Mouse (Mus musculus) thymus, adult 18-20 months (tissue): ENCODE results near the gene Epha5.

ENCODE experiments used
- DNase-seq, 2 experiments: peaks; one replicate each; pipeline ENCODE4 v3.0.0; 2022; ENCODE audit warnings: mixed read lengths in 2 of 2

Epha5 gene

GRCm38 (mm10) chr5:84298878-84299736 lies 118.1 kb downstream of the Epha5 start:
- DNase-seq = no peak

- no peak for DNase-seq
These were observed 127.7 kb downstream of the Epha5 start for GRCm38 (mm10) chr5:84289429-84289977.

- no peak for DNase-seq
These were observed 135.7 kb downstream of the Epha5 start for GRCm38 (mm10) chr5:84281290-84282017.

- no peak for DNase-seq
These were observed 140.2 kb downstream of the Epha5 start for GRCm38 (mm10) chr5:84276996-84277395.

- no peak for DNase-seq
These were observed 151.8 kb downstream of the Epha5 start for GRCm38 (mm10) chr5:84265407-84265806.

GRCm38 (mm10) chr5:84263999-84264398 lies 153.2 kb downstream of the Epha5 start:
- no peak for DNase-seq

GRCm38 (mm10) chr5:84229971-84230370 lies 187.2 kb downstream of the Epha5 start:
- DNase-seq = no peak

GRCm38 (mm10) chr5:84208609-84209008 lies 208.6 kb downstream of the Epha5 start:
- DNase-seq = no peak

- DNase-seq = no peak
These were observed 223.8 kb downstream of the Epha5 start for GRCm38 (mm10) chr5:84193348-84193747.

GRCm38 (mm10) chr5:84184189-84184588 lies 233.0 kb downstream of the Epha5 start:
- no peak for DNase-seq

GRCm38 (mm10) chr5:84153095-84153494 lies 264.1 kb downstream of the Epha5 start:
- no peak for DNase-seq

- DNase-seq = no peak
These were observed 275.0 kb downstream of the Epha5 start for GRCm38 (mm10) chr5:84142138-84142537.

GRCm38 (mm10) chr5:84095947-84096346 lies 321.2 kb downstream of the Epha5 start:
- DNase-seq = no peak

GRCm38 (mm10) chr5:84081321-84081720 lies 335.9 kb downstream of the Epha5 start:
- no peak for DNase-seq

- no peak for DNase-seq
These were observed 346.2 kb downstream of the Epha5 start for GRCm38 (mm10) chr5:84070976-84071375.

GRCm38 (mm10) chr5:84053880-84054279 lies 363.3 kb downstream of the Epha5 start:
- DNase-seq = no peak

- no peak for DNase-seq
These were observed 379.8 kb downstream of the Epha5 start for GRCm38 (mm10) chr5:84037250-84037963.
